Mouse (Mus musculus) E14TG2a.4 (cell line): Measurements from ENCODE around the gene Sufu.

ENCODE experiments used
- CTCF ChIP-seq: conservative IDR thresholded peaks from 2 replicates; pipeline ENCODE4 v1.5.1; 2014; ENCODE audit warnings: low read length
- NANOG ChIP-seq: IDR thresholded peaks from 2 replicates; pipeline ENCODE4 v1.6.1; 2014; ENCODE audit warnings: borderline replicate concordance, low read length, mixed read lengths
- POU5F1 ChIP-seq: IDR thresholded peaks from 2 replicates; pipeline ENCODE4 v1.6.1; 2014; ENCODE audit warnings: low read length, borderline replicate concordance

GRCm38 (mm10) chr19:46456018-46456735, 59.5 kb downstream of the Sufu start:
- TF ChIP-seq CTCF, result no peak
- TF ChIP-seq POU5F1, result no peak
- TF ChIP-seq NANOG, result no peak
